Mouse (Mus musculus) left cerebral cortex, postnatal 4 days (tissue): ENCODE measurements around the gene Gm9803. TPM values are rescaled to one million over a fixed set of nuclear protein-coding genes. Genes with fewer than 3 reads are reported as not detected.

Experiments used
- DNase-seq: peaks from one replicate; pipeline ENCODE4 v3.0.0-alpha.2; 2022
- intact Hi-C: fragments of 180-260 bp; cut with DNase I; formaldehyde crosslinking; loops from one replicate; pipeline ENCODE4 v1.15.1; 2025
- total RNA-seq, 2 experiments: library from RNA; stranded (reverse); gene quantifications; 2 replicates each; pipeline ENCODE4 v1.2.3; 2021

Gm9803 gene
- total RNA-seq, 2 experiments from 2014 or later = 4.9 TPM

DNA sequence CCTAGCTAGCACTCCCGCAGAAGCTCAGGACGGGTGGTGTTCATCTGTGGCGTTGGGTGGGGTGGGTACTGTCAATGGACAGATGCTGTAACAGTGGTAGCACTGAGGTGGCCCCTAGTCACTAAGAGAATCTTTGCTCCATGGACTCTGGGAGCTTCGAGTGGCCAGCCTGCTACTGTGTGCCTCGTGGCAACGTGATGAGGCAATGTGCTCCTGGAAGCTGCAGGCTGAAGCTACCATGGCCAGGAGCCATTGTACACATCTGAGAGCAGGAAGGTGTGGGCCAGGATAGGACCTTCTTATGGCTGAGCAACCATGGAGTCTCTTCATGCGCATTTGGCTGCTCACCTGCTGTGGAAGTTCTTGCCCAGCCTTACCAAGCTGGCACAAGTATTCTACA is 14.7 kb upstream of the Gm9803 start:
- DNase-seq = no peak
- intact Hi-C loops = no loop called here

DNA sequence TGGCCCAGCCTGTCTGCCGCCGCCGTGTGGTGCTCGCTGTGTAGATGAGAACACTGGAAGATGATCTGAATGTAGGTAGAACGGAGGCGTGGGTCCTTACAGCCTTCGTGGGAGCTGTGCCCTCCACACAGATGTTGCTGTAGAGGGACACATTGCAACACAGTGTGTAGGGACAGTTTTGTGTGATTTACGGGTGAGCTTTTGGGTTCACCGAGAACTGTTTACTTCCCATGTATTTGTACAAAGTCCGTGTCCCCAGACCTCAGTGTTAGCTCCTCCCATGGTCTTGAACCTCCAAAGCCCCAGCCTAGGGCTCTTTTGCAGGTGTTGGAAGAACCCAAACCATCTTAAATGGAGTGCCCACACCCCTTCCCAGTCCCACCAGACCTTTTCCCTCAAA is 10.9 kb upstream of the Gm9803 start:
- DNase-seq = no peak
- intact Hi-C loops = no loop called here

DNA sequence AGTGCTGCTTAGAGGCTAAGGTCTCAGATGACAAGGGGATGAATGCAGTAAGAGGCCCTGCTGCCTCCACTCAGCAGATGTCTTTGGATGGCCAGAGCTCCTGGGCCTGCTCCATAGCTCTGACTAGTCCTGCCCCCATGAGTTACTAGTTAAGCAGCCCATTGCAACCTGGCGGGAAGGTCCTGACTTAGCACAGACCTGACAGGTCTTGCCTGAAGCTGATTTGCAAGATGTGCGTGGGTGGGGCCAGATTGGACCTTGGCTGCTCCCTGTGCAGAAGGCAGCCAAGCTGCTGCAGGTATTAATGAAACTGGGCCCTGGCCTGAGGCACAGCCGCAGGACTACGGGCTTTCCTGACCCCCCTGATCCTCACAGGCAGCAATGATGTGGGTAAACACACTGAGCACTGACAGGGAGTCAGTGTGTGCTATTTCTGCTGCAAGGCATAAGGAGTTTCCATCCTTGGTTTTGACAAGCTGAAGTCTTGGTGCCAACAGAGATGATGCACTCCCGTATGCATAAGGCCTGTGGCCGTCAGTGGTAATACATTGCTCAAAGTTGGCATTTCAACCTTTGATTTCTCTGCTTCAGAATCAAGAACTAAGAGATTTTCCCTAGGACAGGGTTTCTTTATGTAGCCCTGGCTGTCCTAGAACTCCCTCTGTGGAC is 6.8 kb upstream of the Gm9803 start:
- intact Hi-C loops = no loop called here
- no peak for DNase-seq

DNA sequence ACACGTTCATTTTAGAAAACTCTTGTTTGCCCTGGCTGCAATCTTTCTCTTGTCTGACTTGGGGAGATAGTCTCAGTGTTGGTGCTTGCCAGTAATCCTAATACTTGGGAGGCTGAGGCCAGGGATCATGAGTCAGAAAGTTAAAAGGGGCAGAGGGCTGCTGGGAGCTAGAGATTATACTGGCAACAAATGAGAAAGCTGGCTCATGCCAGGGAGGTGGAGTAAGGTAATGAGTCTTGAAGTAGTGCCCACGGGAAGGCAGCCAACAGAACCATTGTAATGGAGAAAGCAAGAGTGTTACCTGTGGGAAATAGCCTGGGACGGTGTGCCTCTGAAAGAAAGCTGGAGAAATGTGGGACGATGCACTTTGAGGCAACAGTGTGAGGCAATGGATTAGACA is 6.0 kb upstream of the Gm9803 start:
- intact Hi-C loops = no loop called here
- no peak for DNase-seq

DNA sequence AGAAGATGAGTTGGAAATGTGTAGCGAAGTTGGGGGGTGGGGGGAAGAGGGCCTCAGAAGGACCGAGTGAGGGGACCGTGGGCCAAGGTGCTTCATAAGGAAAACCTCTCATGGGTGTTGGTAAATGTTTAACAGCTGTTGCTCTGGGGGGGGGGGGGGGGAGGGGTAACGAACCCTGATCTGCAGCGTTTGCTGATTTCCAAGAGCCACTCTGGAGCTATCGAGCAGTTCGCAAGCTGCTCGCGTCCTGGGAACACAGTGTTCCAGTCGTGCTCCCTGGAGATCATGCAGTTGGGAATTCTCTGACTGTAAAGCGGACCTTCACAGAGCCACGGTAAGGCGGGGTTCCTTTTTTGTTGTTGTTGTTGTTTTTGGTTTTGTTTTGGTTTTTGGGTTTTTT is 5.5 kb upstream of the Gm9803 start:
- intact Hi-C loops = no loop called here
- DNase-seq = no peak

DNA sequence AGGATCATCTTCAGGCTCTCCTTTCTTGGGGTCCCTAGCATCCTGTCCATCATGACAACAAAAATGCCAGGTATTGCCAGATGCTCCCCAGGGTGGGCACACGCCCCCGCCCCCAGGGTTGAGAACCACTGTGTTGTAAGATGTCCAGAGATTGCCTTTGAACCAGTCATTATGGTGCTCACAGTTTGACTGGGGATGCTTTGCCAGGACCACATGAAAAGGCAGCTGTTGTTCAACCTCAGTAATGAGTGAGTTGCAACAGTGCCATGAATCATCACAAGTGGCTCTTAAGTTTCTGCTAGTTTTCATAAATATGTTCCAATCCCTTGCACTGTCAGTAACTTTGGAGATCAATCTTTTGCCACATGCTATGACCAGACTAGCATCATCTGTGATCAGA is 3.9 kb upstream of the Gm9803 start:
- intact Hi-C loops = no loop called here
- DNase-seq = no peak

DNA sequence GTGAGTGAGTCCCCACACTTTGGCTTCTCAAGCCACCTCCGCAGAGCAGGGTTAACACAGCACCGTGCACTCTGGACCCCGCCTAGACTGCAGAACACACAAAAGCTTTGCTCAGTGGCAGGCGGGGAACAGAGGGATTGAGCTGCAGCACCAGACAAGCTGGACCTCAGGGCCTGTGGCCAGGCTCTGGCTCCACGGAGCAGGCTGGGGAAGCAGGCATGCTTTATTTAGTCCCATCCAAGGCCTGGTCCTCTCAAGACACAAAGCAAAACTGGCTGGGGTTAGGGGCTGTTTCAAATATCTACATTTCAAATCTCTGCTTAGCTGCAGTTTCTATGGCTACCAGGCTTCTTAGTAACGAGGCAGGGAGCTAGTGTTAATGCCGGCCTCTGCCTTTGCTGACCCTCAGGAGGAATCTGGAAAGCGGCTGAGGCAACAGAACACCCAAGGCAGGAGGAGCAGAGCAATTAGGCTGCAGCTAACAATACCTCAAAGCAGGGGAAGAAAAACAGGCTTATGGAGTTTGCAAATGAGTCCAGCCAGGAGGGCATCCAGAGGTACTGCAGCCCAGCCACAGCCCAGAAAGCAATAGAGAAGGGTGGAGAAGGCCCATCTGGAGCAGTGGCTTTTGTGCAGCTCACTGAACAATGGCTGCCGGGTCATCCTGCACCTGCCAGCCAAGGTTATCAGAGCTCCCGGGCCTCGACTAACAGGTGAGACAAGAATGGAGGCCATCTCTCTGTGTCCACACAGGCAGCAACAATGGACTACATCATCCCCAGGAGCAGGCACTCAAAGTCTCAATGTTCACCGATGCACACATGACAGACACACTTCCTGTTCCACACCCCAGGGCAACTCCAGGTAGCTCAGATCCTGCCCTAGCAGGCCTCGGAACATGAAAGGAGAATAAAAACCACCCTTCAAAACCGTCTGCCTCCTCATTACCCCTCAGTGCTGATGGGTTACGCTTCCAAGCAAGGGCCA is 3.7 kb downstream of the Gm9803 start:
- intact Hi-C loops = no loop called here

DNA sequence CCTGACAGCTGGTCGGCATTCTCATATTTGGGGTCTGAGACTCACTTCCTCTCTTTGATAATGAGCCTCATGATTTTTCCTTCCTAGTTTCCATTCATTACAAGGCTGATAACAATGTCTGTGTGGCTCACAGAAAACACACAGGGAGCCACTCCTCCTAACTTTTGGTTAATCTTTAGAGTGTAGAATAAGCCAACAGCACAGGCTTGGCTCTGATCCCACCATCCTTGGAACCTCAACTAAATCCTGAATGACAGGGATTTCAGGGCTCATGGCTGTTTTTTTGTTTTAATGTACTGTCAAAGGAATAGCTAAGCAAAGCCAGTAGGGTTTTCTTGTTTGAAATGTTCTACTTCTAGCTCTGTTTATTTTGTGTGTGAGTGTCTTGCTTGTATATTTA is 10.5 kb downstream of the Gm9803 start:
- intact Hi-C loops = no loop called here
- DNase-seq = no peak

More for the DNA sequence above, 3.7 kb downstream of the Gm9803 start:
- peak; percentile 22 for DNase-seq

DNA sequence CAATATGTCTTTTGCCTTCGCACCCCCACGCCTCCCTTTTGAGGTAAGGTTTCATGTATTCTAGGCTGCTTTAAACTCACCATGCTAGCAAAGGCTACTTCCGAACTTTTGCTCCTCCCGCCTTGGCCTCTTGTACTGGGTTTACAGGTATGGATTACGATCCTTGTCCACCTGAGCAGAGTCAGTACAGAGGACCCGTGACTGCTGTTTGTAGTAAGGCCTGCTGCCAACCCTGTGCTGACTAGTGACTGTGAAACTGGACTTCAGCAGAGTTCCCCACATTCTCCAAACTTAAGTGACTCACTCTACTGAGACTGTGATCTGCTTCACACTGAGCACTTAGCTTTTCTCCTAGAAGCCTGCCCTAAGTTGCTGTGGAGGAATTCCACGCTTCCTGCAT is 13.8 kb downstream of the Gm9803 start:
- intact Hi-C loops = no loop called here

DNA sequence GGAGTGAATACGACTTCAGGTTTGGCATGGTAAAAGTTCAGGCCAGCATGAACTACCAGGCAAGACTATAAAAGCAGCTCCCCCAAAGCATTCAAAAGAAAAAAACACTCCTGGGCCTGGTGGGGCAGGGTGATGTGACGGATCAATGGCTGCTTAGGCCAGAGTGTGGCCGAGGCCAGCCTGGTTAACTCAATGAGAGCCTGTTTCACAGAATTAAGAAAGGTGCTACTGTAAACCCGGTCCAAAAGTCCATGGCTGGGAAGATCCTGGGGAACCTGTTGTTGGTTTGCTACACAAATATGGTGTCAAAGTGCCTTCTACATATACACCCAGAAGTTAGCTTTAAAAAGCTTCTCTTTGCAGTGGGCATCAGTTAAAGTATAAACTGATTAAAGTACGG is 14.9 kb downstream of the Gm9803 start:
- no peak for DNase-seq
- intact Hi-C loops = no loop called here

More for the DNA sequence above, 13.8 kb downstream of the Gm9803 start:
- no peak for DNase-seq

DNA sequence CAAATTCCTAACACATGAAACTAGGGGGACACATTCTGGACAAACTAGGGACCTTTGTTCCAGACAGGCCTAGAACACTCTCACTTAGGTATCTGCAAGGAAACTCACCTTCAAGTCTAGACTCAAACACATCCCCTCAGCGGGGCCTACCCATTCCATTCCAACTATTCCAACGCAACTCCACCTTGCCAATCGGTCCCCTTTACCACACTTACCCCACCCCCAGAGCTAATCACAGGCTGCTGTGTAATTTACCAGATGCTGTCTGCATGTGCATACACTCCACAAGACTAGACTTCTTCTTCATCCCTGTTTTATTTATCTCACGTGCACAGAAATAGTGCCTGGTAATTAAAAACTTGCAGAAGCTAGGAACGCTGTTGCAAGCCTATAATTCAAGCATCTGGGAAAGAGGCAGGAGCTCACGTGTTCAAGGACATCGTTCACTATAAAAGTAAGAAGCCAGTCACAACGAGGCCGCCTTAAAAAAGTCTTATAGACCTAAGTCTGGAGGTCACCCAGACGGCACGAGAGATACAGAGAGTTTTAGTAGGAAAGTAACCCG is 15.9 kb downstream of the Gm9803 start:
- DNase-seq = no peak
- intact Hi-C loops = no loop called here

DNA sequence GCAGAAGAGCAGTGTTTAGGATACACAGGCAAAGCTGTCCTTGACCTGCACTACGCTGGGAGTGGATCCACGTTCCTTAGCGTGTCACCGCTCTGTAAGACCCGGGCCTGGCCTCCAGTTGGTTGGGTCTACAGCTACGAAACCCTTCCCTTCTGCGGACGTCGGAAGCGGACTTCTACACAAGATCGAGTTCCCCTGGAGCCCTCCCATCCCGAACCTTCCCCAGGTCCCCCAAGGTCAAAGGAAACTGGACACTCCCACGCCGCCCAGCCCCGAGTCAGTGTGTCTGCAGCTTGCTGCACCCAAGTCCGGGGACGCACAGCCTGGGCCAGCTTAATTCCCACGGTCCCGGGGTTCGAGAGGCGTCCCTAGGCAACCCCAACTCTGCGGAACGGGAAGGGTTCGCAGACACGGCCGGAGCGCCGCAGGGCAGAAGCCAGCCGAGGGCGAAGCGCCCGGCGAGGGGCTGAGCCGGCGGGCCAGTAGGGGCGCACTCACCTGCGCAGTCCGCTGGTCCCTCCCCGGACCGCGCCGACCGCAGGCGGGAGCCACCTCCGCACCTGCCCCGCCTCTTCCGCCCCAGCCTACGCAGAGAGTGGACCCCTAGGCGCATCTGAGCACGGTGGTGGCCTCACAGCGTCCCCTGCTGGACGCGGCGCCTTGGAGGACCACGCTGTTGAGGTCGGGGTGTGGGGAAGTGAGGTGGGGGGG is 16.7 kb downstream of the Gm9803 start, which contains the start of gene 1700021F05Rik:
TSS of gene 1700021F05Rik (minus strand) at position 553 of the 711 bp plus-strand sequence.
- intact Hi-C loops = no loop called here

DNA sequence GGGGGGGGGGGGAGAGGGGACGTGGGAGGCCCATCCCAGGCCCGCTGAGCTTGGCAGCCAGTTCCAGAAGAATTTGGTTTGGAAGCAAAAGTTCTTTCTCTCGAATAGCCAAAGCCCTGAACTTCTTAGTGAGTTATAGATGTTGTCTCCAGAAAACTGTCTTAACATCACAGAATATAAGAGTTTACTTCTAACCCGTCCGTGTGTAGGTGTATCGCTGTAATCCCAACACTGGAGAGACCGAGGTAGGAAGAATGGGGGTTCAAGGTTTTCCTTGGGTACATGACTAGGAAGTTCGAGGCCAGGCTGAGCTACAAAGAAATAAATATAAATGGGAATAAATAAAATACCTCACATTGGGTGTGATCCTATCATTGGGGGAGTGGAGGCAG is 17.3 kb downstream of the Gm9803 start:
- intact Hi-C loops = no loop called here
- DNase-seq = no peak

More for the DNA sequence above, 16.7 kb downstream of the Gm9803 start, which contains the start of gene 1700021F05Rik:
- DNase-seq = peak; percentile 97

DNA sequence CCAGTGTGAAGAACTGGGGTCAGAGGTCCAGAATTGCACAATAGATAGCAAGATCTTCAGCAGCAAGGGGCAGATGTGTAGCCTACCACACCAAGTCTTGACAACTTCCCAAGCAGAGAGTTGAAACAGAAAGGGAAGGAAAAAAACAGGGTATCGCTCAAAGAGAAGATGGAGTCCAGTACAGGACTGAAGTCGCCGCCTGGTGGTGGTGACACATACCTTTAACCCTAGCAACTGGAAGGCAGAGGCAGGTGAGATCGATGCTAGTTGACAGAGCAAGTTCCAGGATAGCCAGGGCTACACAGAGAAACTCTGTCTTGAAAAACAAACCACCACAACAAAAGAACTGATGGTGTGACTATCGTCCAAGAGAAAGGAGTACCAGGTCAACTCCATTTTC is 25.5 kb downstream of the Gm9803 start:
- intact Hi-C loops = no loop called here
- DNase-seq = no peak

DNA sequence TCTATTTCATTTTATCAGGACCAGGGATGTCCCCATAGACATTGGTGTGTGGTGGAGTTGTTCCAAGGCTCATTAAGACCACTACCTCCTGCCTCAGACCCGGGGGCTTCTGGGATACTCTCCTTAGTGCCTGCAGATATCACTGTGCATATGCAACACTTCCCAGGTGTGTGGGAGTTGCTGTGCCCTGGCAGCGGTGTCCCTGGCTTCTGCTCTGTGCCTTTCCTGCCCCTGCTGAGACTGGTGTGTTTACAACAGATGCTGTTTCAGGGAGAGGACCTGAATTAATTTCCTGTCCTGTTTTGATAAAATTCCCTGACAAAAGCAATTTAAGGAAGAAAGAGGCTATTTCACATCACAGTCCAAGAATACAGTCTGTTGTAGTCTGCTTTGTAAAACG is 27.0 kb downstream of the Gm9803 start:
- no peak for DNase-seq
- intact Hi-C loops = no loop called here

DNA sequence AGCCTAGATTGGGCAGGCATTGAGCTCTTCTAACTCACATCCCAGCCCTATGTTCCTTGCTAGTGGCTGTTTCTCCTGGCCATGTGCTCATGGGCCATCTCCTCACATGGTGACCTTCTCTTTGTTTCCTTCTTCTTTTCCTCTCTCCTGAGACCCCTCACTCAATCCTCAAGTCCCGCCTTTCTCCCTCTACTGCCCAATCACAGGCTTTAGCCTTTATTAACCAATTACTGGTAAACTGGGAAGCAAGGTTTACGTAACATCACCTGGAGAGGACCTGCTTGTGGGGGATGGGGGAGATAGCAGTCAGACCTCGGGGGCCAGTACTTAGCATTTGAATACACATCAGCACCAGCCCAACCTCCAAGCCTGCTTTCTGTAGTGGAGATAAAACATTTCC is 27.5 kb downstream of the Gm9803 start:
- intact Hi-C loops = no loop called here
- no peak for DNase-seq

DNA sequence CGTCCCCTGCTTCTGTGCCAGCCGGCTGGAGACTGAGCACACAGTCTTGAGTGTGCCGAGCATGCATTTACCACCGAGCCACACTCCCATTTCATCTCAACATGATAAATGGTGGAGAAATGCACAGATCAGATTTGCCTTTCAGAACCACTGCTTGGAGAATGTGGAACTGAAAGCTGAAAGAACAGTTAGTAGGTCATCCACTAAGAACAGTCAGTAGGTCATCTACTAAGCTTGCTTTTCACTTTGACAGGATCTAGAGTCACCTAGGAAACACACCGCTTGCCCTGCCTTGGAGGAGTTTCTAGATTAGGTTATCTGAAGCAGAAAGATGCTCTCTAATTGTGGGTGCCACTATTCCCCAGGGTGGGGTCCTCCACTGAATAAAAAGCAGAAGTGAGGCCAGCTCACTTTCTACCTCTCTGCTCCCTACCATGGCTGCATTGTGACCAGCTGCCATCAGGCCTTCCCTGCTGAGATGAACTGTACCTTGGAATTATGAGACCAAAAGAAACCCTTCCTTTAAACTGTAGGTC is 33.8 kb downstream of the Gm9803 start:
- no peak for DNase-seq
- intact Hi-C loops = no loop called here

DNA sequence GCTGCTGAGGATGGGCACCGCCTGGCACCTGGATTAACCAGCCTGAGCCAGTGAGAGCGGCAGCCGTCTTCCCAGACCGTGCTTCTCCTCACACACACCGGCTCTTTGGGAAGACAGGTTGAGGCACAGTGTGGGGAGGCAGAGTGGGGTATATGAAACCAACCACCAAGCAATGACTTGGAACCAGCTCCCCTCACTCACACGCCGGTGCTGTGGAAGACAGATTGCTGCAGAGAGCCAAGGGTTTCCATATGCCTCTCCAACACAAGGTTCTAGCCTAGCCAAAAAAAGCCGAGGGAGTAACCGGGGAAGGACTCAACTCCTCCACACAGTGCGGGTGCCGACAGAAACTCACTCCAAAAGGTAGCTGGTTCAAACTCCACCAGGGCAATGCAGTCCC is 35.4 kb downstream of the Gm9803 start:
- no peak for DNase-seq
- intact Hi-C loops = no loop called here

DNA sequence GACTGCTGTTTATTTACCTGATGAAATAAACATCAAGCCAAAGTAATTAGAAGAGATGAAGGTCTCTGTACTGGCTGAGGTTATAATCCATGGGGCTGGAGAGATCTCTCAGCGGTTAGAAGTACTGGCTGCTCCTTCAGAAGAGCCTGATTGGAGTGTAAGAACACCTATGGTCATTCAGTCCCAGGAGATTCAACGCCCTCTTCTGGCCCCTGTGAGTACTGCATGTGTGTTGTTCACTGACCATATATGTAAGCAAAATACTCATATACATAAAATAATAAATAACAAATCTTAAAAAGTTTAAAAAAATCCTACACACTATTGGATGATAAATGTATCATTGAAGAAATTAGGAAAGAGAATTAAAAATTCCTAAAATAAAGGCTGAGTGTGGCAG is 36.9 kb downstream of the Gm9803 start:
- intact Hi-C loops = no loop called here
- DNase-seq = no peak

DNA sequence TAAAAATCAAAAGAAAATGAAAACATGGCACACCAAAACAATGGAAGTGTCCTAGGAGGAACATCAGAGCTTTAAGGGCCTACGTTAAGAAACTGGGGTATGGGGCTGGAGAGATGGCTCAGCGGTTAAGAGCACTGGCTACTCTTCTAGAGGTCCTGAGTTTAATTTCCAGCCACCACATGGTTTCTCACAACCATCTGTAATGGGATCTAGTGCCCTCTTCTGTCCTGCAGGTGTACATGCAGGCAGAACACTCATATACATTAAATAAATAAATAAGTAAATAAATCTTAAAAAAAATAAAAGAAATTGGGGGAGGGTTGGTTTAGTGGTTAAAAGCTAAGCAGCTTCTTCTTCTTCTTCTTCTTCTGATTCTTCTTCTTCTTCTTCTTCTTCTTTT is 37.4 kb downstream of the Gm9803 start:
- no peak for DNase-seq
- intact Hi-C loops = no loop called here
